Mouse (Mus musculus) heart, embryonic 14.5 days (tissue): Measurements from ENCODE around the gene Vegfa. TPM values are rescaled to one million over a fixed set of nuclear protein-coding genes. Genes with fewer than 3 reads are reported as not detected.

ENCODE experiments used
- ATAC-seq: fragments of 200-750 bp; cut with Nextera tagmentation; 2 replicates; pipeline ENCODE4 v1.8.0; 2017; ENCODE audit warnings: low read depth, moderate TSS enrichment; ENCODE audit not compliant: insufficient number of reproducible peaks, insufficient read depth, low FRiP score
- H3K27ac ChIP-seq, 2 experiments: fragments of 200-500 bp in 1 of 2; fragments of 300-500 bp in 1 of 2; sonication (generic) in 1 of 2; replicated peaks in 1 of 2; 2 replicates each; pipeline ENCODE4 v1.5.1; 2012 to 2014; ENCODE audit warnings: low read depth in 2 of 2, low read length in 2 of 2, control low read depth in 1 of 2, mild to moderate bottlenecking in 1 of 2, mixed read lengths in 1 of 2; ENCODE audit not compliant: control insufficient read depth in 1 of 2, insufficient read depth in 1 of 2
- H3K27me3 ChIP-seq: fragments of 300-500 bp; sonication (generic); 2 replicates; pipeline ENCODE4 v1.6.1; 2014; ENCODE audit warnings: mild to moderate bottlenecking, low read length, control low read depth; ENCODE audit not compliant: control insufficient read depth, insufficient read depth
- H3K36me3 ChIP-seq: fragments of 300-500 bp; sonication (generic); 2 replicates; pipeline ENCODE4 v1.6.1; 2014; ENCODE audit warnings: mild to moderate bottlenecking, control low read depth, low read length, mixed read lengths; ENCODE audit not compliant: control insufficient read depth, insufficient read depth
- H3K4me1 ChIP-seq, 2 experiments: fragments of 200-500 bp in 1 of 2; fragments of 300-500 bp in 1 of 2; sonication (generic) in 1 of 2; 2 replicates each; pipeline ENCODE4 v1.6.1; 2012 to 2014; ENCODE audit warnings: low read length in 2 of 2, control low read depth in 1 of 2, mixed read lengths in 1 of 2; ENCODE audit not compliant: control insufficient read depth in 2 of 2, insufficient read depth in 2 of 2
- H3K4me2 ChIP-seq: fragments of 300-500 bp; sonication (generic); 2 replicates; pipeline ENCODE4 v1.6.1; 2014; ENCODE audit warnings: mild to moderate bottlenecking, low read length
- H3K4me3 ChIP-seq, 2 experiments: fragments of 200-500 bp in 1 of 2; fragments of 300-500 bp in 1 of 2; sonication (generic) in 1 of 2; 2 replicates each; pipeline ENCODE4 v1.5.1; 2012 to 2014; ENCODE audit warnings: low read length in 2 of 2, mild to moderate bottlenecking in 2 of 2, control low read depth in 1 of 2, low read depth in 1 of 2, moderate library complexity in 1 of 2; ENCODE audit not compliant: control insufficient read depth in 1 of 2, insufficient read depth in 1 of 2
- H3K9ac ChIP-seq: fragments of 300-500 bp; sonication (generic); 2 replicates; pipeline ENCODE4 v1.6.1; 2014; ENCODE audit warnings: mild to moderate bottlenecking, low read length
- H3K9me3 ChIP-seq: fragments of 300-500 bp; sonication (generic); 2 replicates; pipeline ENCODE4 v1.6.1; 2016; ENCODE audit warnings: low read length, control low read depth; ENCODE audit not compliant: control insufficient read depth
- WGBS: fragments of 180-500 bp; shearing (Covaris S2); extraction: QIAGEN DNeasy Blood & Tissue Kit; methylation state at CpG from one replicate; pipeline ENCODE4 v1.1.7; 2014; 5-methylcytosine and 5-hydroxymethylcytosine counted together
- polyA plus RNA-seq: library from polyadenylated mRNA; unstranded; fragments of >200 nt; fragmentation: Nextera tagmentation; extraction: Ambion mirVana; gene quantifications from 2 replicates; pipeline ENCODE4 v1.2.1, GENCODE M21; 2014

Gene Vegfa
- polyA plus RNA-seq, 1 experiment from 2014 or later, result 8.1 TPM

- no peak overlapping the region for H3K27ac ChIP-seq
- no peaks in the 10 kb centered on the region for H3K9me3 ChIP-seq
- H3K36me3 ChIP-seq, result no peaks in the 10 kb centered on the region
- H3K4me3 ChIP-seq, result no peak overlapping the region
- H3K27me3 ChIP-seq, result no peaks in the 10 kb centered on the region
- no peak overlapping the region for H3K4me2 ChIP-seq
- H3K9ac ChIP-seq, result no peak overlapping the region
- peaks cover 0 to 4% of the 10 kb centered on the region in 2 experiments; a peak in 3 of 4 replicates for H3K4me1 ChIP-seq
- ATAC-seq, result no peak
- WGBS, result 74% methylated on average over 11 of the region's 11 CpGs
Observed at GRCm38 (mm10) chr17:45968341-45968740, 63.8 kb downstream of the Vegfa start.

Other genes starting within 250 kb of the Vegfa start
- 128 and 130 TPM in 2 replicates for gene Mrps18a, start 78.6 kb upstream of the Vegfa start, polyA plus RNA-seq
- gene Rsph9, start 111.8 kb upstream of the Vegfa start, polyA plus RNA-seq, result 6.8 and 7.0 TPM in 2 replicates
- 27.1 and 31.5 TPM in 2 replicates for gene Mad2l1bp, start 121.2 kb upstream of the Vegfa start, polyA plus RNA-seq
- gene Gtpbp2, start 128.7 kb upstream of the Vegfa start, polyA plus RNA-seq, result 24.8 and 29.1 TPM in 2 replicates
- 11.2 and 11.7 TPM in 2 replicates for gene Polh, start 170.3 kb upstream of the Vegfa start, polyA plus RNA-seq
- gene Xpo5, start 170.4 kb upstream of the Vegfa start, polyA plus RNA-seq, result 24.1 and 24.2 TPM in 2 replicates
- 43.6 and 48.7 TPM in 2 replicates for gene Polr1c, start 215.7 kb upstream of the Vegfa start, polyA plus RNA-seq
- gene Yipf3, start 215.7 kb upstream of the Vegfa start, polyA plus RNA-seq, result 90.8 and 93.0 TPM in 2 replicates
- gene Lrrc73, start 221.2 kb upstream of the Vegfa start, polyA plus RNA-seq, result 0.53 and 0.92 TPM in 2 replicates